Mouse (Mus musculus) limb, embryonic 12.5 days (tissue): Measurements from ENCODE around the gene Eral1. TPM values are rescaled to one million over a fixed set of nuclear protein-coding genes. Genes with fewer than 3 reads are reported as not detected.

Experiments used
- ATAC-seq: fragments of 200-750 bp; cut with Nextera tagmentation; 2 replicates; pipeline ENCODE4 v1.8.0; 2017; ENCODE audit warnings: low read depth, moderate TSS enrichment; ENCODE audit not compliant: insufficient number of reproducible peaks, insufficient read depth, low FRiP score, low TSS enrichment
- H3K27ac ChIP-seq: fragments of 300-500 bp; sonication (generic); 2 replicates; pipeline ENCODE4 v1.5.1; 2016; ENCODE audit warnings: mild to moderate bottlenecking, moderate library complexity
- H3K27me3 ChIP-seq: fragments of 300-500 bp; sonication (generic); 2 replicates; pipeline ENCODE4 v1.6.1; 2016; ENCODE audit warnings: mild to moderate bottlenecking, moderate library complexity
- H3K36me3 ChIP-seq: fragments of 300-500 bp; sonication (generic); 2 replicates; pipeline ENCODE4 v1.6.1; 2016; ENCODE audit warnings: mild to moderate bottlenecking, moderate library complexity
- H3K4me1 ChIP-seq: fragments of 300-500 bp; sonication (generic); replicated peaks from 2 replicates; pipeline ENCODE4 v1.6.1; 2016
- H3K4me2 ChIP-seq: fragments of 300-500 bp; sonication (generic); 2 replicates; pipeline ENCODE4 v1.6.1; 2016; ENCODE audit warnings: mild to moderate bottlenecking, moderate library complexity
- H3K4me3 ChIP-seq: fragments of 300-500 bp; sonication (generic); replicated peaks from 2 replicates; pipeline ENCODE4 v1.5.1; 2016; ENCODE audit warnings: mild to moderate bottlenecking
- H3K9ac ChIP-seq: fragments of 300-500 bp; sonication (generic); replicated peaks from 2 replicates; pipeline ENCODE4 v1.6.1; 2016; ENCODE audit warnings: mild to moderate bottlenecking, moderate library complexity
- H3K9me3 ChIP-seq: fragments of 300-500 bp; sonication (generic); 2 replicates; pipeline ENCODE4 v1.6.1; 2016; ENCODE audit warnings: mild to moderate bottlenecking, moderate library complexity
- WGBS: fragments of 180-500 bp; shearing (Covaris S2); methylation state at CpG from one replicate; pipeline ENCODE4 v1.1.7; 2016; 5-methylcytosine and 5-hydroxymethylcytosine counted together
- polyA plus RNA-seq: library from polyadenylated mRNA; unstranded; fragments of >200 nt; fragmentation: Nextera tagmentation; extraction: Ambion mirVana; gene quantifications from 2 replicates; pipeline ENCODE4 v1.2.1, GENCODE M21; 2016

The Eral1 gene
- polyA plus RNA-seq, 1 experiment from 2014 or later: 39.2 TPM

DNA sequence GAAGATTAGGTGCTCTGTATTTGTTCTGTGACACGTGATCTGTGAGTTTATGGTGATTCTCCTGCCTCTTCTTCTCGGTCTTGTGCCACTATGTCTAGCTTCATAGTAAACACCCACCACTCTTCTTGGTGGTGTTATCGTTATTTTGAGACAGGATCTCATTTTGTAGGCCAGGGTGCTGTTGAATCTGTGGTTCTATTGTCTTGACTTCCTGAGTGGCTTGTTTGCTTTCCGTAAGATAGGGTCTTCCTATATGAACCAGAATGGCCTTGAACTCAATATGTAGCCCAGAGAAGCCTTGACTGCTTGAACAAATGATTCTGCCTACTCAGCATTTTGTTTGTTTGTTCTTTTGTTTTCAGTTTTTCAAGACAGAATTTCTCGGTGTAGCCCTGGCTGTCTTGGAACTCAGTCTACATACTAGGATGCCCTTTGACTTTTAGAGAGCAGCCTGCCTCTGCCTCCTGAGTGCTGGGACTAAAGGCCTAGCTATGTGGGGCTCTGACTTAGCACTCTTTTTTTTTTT, 7.6 kb upstream of the Eral1 start:
- H3K9ac ChIP-seq: no peak overlapping the region
- H3K4me1 ChIP-seq: no peaks in the 10 kb centered on the region
- 91% methylated on average over 5 of the region's 5 CpGs for WGBS
- no peak for ATAC-seq
- H3K36me3 ChIP-seq: no peaks in the 10 kb centered on the region
- H3K27ac ChIP-seq: no peak overlapping the region
- H3K4me3 ChIP-seq: no peak overlapping the region
- H3K4me2 ChIP-seq: no peak overlapping the region
- no peaks in the 10 kb centered on the region for H3K27me3 ChIP-seq
- no peaks in the 10 kb centered on the region for H3K9me3 ChIP-seq

DNA sequence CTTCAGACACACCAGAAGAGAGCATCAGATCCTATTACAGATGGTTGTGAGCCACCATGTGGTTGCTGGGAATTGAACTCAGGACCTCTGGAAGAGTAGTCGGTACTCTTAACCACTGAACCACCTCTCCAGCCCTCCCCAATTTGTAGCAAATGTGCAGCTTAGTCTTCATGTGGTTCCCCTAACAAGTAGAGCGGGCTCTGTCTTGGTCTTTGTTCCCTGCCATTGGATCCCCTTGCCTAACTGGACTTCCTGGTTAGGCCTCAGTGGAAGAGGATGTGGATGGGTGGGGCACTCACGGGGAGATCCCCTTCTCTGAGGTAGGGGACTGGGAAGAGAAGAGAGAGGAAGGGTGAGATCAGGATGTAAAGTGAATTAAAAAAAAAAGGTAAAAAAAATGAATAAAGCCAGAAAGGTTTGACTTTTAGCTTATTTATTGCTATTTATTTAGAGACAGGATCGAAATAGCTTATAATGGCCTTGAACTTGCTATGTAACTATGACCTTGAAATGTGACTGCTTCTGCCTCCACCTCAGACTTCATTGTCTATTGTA, 6.8 kb upstream of the Eral1 start:
- 75% methylated on average over 4 of the region's 4 CpGs for WGBS
- H3K36me3 ChIP-seq: no peaks in the 10 kb centered on the region
- no peak overlapping the region for H3K4me3 ChIP-seq
- no peaks in the 10 kb centered on the region for H3K4me1 ChIP-seq
- H3K4me2 ChIP-seq: no peak overlapping the region
- H3K27me3 ChIP-seq: no peaks in the 10 kb centered on the region
- no peak for ATAC-seq
- H3K27ac ChIP-seq: no peak overlapping the region
- H3K9ac ChIP-seq: no peak overlapping the region
- H3K9me3 ChIP-seq: no peaks in the 10 kb centered on the region

DNA sequence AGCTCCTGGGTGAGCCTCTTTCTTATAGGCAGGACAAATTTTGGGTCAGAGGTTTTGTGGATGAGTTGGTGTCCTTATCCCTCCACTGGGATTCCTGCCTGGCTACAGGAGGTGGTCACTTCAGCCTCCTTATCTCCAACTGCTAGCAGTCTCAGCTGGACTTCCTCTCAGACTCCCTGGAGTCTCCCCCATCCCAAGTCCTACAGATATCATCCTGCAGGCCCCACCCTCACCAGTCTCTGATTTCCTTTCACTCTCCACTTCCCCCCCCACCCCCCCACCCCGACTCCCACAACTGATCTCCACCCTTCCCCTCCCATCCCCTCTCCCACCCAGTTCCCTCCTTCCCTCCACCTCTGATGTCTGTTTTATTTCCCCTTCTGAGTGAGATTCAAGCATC, 3.4 kb upstream of the Eral1 start:
- no peak overlapping the region for H3K4me3 ChIP-seq

DNA sequence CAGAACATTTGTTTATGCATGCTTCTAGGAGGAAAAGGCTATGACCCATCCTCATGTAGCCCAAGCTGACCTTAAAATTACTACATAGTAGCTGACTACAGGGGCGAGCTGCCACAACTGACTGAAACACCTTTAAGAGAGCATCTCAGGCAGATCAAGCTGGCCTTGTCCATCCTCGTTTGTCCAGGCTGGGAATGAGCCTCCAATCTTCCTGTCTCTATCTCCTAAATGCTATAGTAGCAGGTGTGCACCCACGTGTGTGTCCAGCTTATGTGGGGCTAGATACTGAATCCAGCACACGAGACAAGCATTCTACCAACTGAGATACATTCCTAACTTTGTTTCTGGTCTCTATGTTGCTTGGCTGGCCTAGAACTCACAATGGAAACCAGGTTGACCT, 5.5 kb downstream of the Eral1 start:
- no peak overlapping the region for H3K4me2 ChIP-seq
- no peak overlapping the region for H3K9ac ChIP-seq
- peaks cover 7% of the 10 kb centered on the region for H3K4me1 ChIP-seq
- H3K9me3 ChIP-seq: no peaks in the 10 kb centered on the region
- H3K27me3 ChIP-seq: no peaks in the 10 kb centered on the region
- ATAC-seq: no peak
- 84% methylated on average over 4 of the region's 4 CpGs for WGBS
- no peak overlapping the region for H3K4me3 ChIP-seq
- peaks cover 67% of the 10 kb centered on the region for H3K36me3 ChIP-seq
- H3K27ac ChIP-seq: no peak overlapping the region

More for the DNA sequence above, 3.4 kb upstream of the Eral1 start:
- H3K4me1 ChIP-seq: peaks cover 13% of the 10 kb centered on the region
- ATAC-seq: no peak
- no peaks in the 10 kb centered on the region for H3K27me3 ChIP-seq
- H3K4me2 ChIP-seq: no peak overlapping the region
- H3K9me3 ChIP-seq: no peaks in the 10 kb centered on the region
- no peak overlapping the region for H3K9ac ChIP-seq
- no peaks in the 10 kb centered on the region for H3K36me3 ChIP-seq
- 56% methylated on average over 1 of the region's 1 CpGs for WGBS
- no peak overlapping the region for H3K27ac ChIP-seq

DNA sequence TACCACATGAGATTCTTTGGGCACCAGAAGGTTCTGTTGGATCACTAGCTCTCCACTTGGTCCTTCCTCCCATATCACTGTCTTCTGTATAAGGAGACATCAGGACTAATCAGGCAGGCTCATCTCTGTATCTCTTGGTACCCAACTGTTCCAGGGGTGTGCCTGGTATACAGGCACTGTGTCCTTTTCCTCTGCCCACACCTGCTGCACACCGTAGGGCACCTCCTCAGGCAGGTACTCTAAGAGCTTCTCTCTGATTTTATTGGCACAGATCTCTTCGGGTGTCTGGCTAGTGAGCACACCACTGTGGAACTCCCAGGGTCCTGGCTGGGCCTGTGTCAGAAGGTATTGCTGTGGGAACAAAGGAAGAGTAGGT, 5.9 kb downstream of the Eral1 start:
- Histone ChIP-seq H3K9me3 (no peaks in the 10 kb centered on the region), H3K9ac (no peak overlapping the region), H3K4me3 (no peak overlapping the region), H3K4me1 (peaks cover 4% of the 10 kb centered on the region), H3K27ac (no peak overlapping the region), H3K27me3 (no peaks in the 10 kb centered on the region), H3K36me3 (peaks cover 67% of the 10 kb centered on the region), H3K4me2 (no peak overlapping the region)
- 94% methylated on average over 2 of the region's 2 CpGs for WGBS
- ATAC-seq: no peak

DNA sequence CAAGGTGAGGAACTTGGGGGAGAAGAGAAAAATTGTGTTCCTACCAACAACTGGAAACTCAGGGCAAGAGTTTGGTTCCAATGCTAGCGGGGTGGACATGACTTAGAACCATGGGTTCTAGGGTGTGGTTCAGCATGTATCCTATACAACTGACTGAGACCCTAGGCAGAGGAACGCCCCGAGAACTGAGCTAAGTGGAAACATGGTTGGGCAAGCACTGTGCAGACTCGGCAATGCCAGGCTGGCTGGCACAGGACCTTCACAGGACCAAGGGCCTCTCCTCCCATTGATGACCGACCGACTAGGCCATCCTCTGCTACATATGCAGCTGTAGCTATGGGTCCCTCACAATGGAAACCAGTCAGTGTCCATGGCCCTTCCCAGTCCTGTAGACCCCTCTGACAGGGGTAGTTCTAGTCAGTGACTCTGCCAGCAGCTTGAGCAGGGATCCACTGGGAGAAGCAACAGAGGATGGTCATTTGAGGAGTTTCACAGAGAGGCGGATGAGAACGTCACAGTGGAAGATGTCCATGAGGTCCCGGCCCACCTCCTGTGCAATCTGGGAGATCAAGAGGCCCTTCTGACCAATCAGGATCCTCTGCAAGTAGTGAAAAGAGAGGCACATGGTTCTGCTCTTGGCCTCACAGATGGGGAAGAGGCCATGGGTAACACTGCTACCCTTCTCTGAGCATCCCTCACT, 6.5 kb downstream of the Eral1 start:
- no peaks in the 10 kb centered on the region; the same call in 1 of the 2 replicates for H3K4me1 ChIP-seq
- H3K27me3 ChIP-seq: no peaks in the 10 kb centered on the region
- no peak overlapping the region for H3K4me2 ChIP-seq
- peaks cover 67% of the 10 kb centered on the region for H3K36me3 ChIP-seq
- no peak for ATAC-seq
- 94% methylated on average over 9 of the region's 9 CpGs for WGBS
- no peak overlapping the region for H3K9ac ChIP-seq
- no peak overlapping the region for H3K4me3 ChIP-seq
- H3K9me3 ChIP-seq: no peaks in the 10 kb centered on the region
- H3K27ac ChIP-seq: no peak overlapping the region

DNA sequence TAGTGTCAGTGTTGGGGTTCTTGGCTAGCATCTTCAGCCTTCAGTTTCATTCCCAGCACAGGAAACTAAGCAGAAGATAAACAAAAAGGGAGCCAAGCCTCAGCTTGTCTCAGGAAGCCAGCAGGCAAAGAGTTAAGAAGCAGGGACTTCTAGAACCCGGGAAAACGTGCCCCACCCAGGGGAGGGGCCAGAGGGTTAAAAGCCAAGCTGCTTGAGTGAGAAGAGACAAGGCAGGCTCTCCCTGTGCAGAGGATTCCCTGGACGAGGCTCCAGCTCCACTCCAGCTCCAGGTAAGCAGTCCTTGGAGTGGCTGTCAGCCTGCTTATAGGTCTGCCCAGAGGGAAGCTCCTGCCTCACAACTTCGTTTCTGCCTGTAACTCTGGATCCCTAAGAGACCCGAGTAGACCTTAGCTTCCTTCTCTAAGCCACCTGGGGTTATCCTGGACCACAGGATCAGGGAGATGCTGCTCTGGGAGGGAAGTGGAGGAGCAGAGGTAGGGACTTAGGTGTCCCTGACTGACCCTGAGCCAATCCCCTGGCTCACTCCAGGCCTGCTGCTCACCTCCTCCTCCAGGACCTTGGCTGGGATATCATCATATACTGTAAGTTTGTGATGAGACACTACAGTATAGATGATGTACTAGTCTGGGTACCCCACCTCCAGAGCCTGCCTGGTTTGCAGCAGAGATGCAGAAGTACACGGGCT, 7.6 kb downstream of the Eral1 start:
- H3K9ac ChIP-seq: peak overlapping the region; percentile 37; the same call in 1 of the 2 replicates
- H3K4me2 ChIP-seq: no peak overlapping the region
- H3K27ac ChIP-seq: no peak overlapping the region
- H3K4me1 ChIP-seq: no peaks in the 10 kb centered on the region; the same call in 1 of the 2 replicates
- H3K27me3 ChIP-seq: no peaks in the 10 kb centered on the region
- WGBS: 25% methylated on average over 6 of the region's 6 CpGs
- H3K9me3 ChIP-seq: no peaks in the 10 kb centered on the region
- peaks cover 60% of the 10 kb centered on the region for H3K36me3 ChIP-seq
- no peak for ATAC-seq
- no peak overlapping the region for H3K4me3 ChIP-seq

DNA sequence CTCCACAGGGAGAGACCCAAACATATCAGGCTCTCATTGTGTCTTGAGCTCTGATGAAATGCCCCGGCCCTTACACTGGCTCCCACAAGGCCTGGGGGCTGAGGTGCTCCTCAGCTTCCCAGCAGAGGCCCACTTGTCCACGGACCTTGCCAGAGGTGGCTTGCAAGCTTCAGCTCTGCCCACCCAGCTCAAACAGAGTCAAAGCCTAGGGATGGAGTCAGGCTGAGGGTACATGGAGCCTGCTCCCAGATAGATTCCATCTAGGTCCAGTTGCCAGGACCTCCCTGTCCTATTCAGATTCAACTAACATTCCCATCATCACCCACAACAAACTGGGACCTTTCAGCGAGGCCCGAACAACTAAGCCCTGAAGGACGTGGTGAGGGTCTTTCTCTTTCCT, 8.2 kb downstream of the Eral1 start:
- Histone ChIP-seq H3K4me1 (no peaks in the 10 kb centered on the region; the same call in 1 of the 2 replicates), H3K4me2 (no peak overlapping the region), H3K9me3 (no peaks in the 10 kb centered on the region), H3K27ac (no peak overlapping the region), H3K36me3 (peaks cover 54% of the 10 kb centered on the region), H3K9ac (no peak overlapping the region), H3K27me3 (no peaks in the 10 kb centered on the region), H3K4me3 (no peak overlapping the region)
- ATAC-seq: no peak
- WGBS: 87% methylated on average over 5 of the region's 5 CpGs

DNA sequence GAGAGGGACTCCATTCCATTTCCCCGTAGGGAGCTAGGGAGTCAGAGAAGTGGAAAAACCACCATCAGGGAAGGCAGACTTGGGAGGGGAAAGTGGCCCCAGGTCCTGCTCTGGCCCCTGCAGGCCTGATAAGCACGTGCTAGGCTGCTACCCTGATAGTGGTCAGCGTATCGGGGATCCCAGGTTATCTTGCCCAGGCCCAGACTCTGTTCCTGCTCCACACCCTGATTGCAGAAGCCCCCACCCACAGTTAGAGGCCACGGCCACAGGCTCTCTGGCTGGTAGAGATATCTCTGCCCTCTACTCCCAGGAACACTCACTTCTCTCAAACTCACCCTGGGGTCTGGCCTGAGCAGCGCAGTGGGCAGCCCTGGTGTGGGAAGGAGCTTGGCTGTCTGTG, 10.5 kb downstream of the Eral1 start:
- 0 out of 2 replicates have a peak overlapping the region, but pooled peaks have one; percentile 72 for H3K27ac ChIP-seq
- peaks cover 31% of the 10 kb centered on the region for H3K36me3 ChIP-seq
- ATAC-seq: no peak
- H3K9me3 ChIP-seq: no peaks in the 10 kb centered on the region
- H3K4me1 ChIP-seq: no peaks in the 10 kb centered on the region; the same call in 1 of the 2 replicates
- H3K4me3 ChIP-seq: no peak overlapping the region
- H3K9ac ChIP-seq: 0 out of 2 replicates have a peak overlapping the region, but pooled peaks have one; percentile 24
- 80% methylated on average over 6 of the region's 6 CpGs for WGBS
- no peaks in the 10 kb centered on the region for H3K27me3 ChIP-seq
- H3K4me2 ChIP-seq: no peak overlapping the region

DNA sequence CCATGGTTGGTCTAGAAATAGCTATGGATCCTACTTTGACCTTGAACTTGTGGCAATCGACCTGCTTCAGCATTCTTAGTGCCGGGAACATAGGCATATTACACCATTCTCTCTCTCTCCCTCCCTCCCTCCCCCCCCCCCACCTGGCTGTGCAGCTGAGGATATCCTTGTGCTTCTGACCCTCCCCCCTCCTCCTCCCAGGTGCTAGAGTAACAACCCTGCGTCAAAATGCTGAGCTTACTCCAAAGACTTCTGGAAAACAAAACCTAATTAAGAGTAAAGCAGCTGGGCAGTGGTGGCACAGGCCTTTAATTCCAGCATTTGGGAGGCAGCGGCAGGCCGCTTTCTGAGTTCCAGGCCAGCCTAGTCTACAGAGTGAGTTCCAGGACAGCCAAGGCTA, 11.1 kb downstream of the Eral1 start:
- H3K4me2 ChIP-seq: no peak overlapping the region
- no peaks in the 10 kb centered on the region for H3K27me3 ChIP-seq
- peaks cover 26% of the 10 kb centered on the region for H3K36me3 ChIP-seq
- no peak for ATAC-seq
- H3K4me1 ChIP-seq: no peaks in the 10 kb centered on the region; the same call in 1 of the 2 replicates
- no peak overlapping the region for H3K9ac ChIP-seq
- no peak overlapping the region for H3K27ac ChIP-seq
- no peaks in the 10 kb centered on the region for H3K9me3 ChIP-seq
- 73% methylated on average over 5 of the region's 5 CpGs for WGBS
- no peak overlapping the region for H3K4me3 ChIP-seq

DNA sequence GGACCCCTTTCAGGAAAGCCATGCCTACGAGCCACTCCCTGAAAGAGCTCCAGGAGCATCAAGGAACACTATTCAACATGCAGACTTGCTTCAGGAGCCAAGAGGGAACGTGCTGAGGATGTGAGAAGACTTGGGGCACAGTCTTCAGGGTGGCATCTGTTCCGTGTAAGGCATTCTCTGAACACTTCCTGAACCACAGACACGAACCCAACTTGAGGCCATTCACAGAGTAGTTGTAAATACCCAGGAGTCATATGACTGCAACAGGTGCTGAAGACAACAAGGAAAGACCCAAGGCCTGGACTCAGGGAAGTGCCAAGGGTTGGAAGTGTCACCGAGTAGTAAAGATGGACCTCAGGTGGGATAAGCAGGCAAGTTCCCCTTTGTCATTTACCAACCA, 12.6 kb downstream of the Eral1 start:
- peaks cover 3% of the 10 kb centered on the region; the same call in 1 of the 2 replicates for H3K4me1 ChIP-seq
- no peak overlapping the region for H3K4me3 ChIP-seq
- 71% methylated on average over 5 of the region's 5 CpGs for WGBS
- H3K27me3 ChIP-seq: no peaks in the 10 kb centered on the region
- no peak overlapping the region for H3K9ac ChIP-seq
- H3K36me3 ChIP-seq: peaks cover 10% of the 10 kb centered on the region; the same call in 1 of the 2 replicates
- no peak for ATAC-seq
- no peak overlapping the region for H3K4me2 ChIP-seq
- no peak overlapping the region for H3K27ac ChIP-seq
- H3K9me3 ChIP-seq: no peaks in the 10 kb centered on the region
